Mouse (Mus musculus) c-Kit-positive CD71-negative TER-119-negative erythroid progenitor cells, embryonic 14.5 days (primary cell): Measurements from ENCODE around the gene Wwox.
A peak's percentile ranks its signal among the peaks of the same experiment; 100 is the strongest.

Source experiments
- DNase-seq: peaks from one replicate; pipeline ENCODE4 v3.0.0-alpha.2; 2013; ENCODE audit warnings: low read depth

Wwox gene

GRCm38 (mm10) chr8:115110423-115110822 lies 671.0 kb downstream of the Wwox start:
- peak; percentile 20 for DNase-seq

- no peak for DNase-seq
Observed at GRCm38 (mm10) chr8:115112062-115112461, 672.6 kb downstream of the Wwox start.

- DNase-seq: no peak
Observed at GRCm38 (mm10) chr8:115114498-115114897, 675.0 kb downstream of the Wwox start.

- DNase-seq: no peak
Observed at GRCm38 (mm10) chr8:115126081-115126480, 686.6 kb downstream of the Wwox start.

GRCm38 (mm10) chr8:115126674-115127073 lies 687.2 kb downstream of the Wwox start:
- no peak for DNase-seq

- DNase-seq: no peak
Observed at GRCm38 (mm10) chr8:115129307-115129706, 689.9 kb downstream of the Wwox start.

- no peak for DNase-seq
Observed at GRCm38 (mm10) chr8:115133119-115133518, 693.7 kb downstream of the Wwox start.

GRCm38 (mm10) chr8:115133711-115134218 lies 694.3 kb downstream of the Wwox start:
- DNase-seq: no peak

GRCm38 (mm10) chr8:115136888-115137287 lies 697.4 kb downstream of the Wwox start:
- no peak for DNase-seq

- DNase-seq: no peak
Observed at GRCm38 (mm10) chr8:115141614-115142013, 702.2 kb downstream of the Wwox start.

- DNase-seq: no peak
Observed at GRCm38 (mm10) chr8:115143530-115144320, 704.3 kb downstream of the Wwox start.

GRCm38 (mm10) chr8:115147006-115147405 lies 707.6 kb downstream of the Wwox start:
- no peak for DNase-seq

GRCm38 (mm10) chr8:115150446-115151109 lies 711.1 kb downstream of the Wwox start:
- no peak for DNase-seq

GRCm38 (mm10) chr8:115151416-115151815 lies 712.0 kb downstream of the Wwox start:
- DNase-seq: no peak

- DNase-seq: no peak
Observed at GRCm38 (mm10) chr8:115154096-115154495, 714.6 kb downstream of the Wwox start.

GRCm38 (mm10) chr8:115156142-115156541 lies 716.7 kb downstream of the Wwox start:
- DNase-seq: no peak

GRCm38 (mm10) chr8:115157977-115158720 lies 718.7 kb downstream of the Wwox start:
- no peak for DNase-seq

- no peak for DNase-seq
Observed at GRCm38 (mm10) chr8:115158721-115159111, 719.3 kb downstream of the Wwox start.

- no peak for DNase-seq
Observed at GRCm38 (mm10) chr8:115159208-115159607, 719.8 kb downstream of the Wwox start.

GRCm38 (mm10) chr8:115159711-115160374 lies 720.4 kb downstream of the Wwox start:
- DNase-seq: no peak

- no peak for DNase-seq
Observed at GRCm38 (mm10) chr8:115160407-115160806, 721.0 kb downstream of the Wwox start.

GRCm38 (mm10) chr8:115161520-115161919 lies 722.1 kb downstream of the Wwox start:
- DNase-seq: no peak
